Mouse (Mus musculus) stomach, postnatal 0 days (tissue): ENCODE results near the gene Hist1h2bh.

Experiments
- CTCF ChIP-seq: IDR thresholded peaks from 2 replicates; pipeline ENCODE4 v1.5.1; 2016; ENCODE audit warnings: antibody characterized with exemption, low read depth, mild to moderate bottlenecking, moderate library complexity
- EP300 ChIP-seq: optimal IDR thresholded peaks from 2 replicates; pipeline ENCODE3; 2016; ENCODE audit warnings: antibody characterized with exemption

- TF ChIP-seq CTCF = no peak
- TF ChIP-seq EP300 = no peak
These were observed 9.8 kb upstream of the Hist1h2bh start, which contains the start of gene Hist1h1d for GRCm38 (mm10) chr13:23552962-23553361.
